Mouse (Mus musculus) ES-E14 (cell line): ENCODE measurements around the gene Ptprr. TPM values are rescaled to one million over a fixed set of nuclear protein-coding genes. Genes with fewer than 3 reads are reported as not detected.

Source experiments
- DNase-seq: peaks from one replicate; pipeline ENCODE4 v3.0.0-alpha.2; 2013; ENCODE audit warnings: low read depth, low spot score
- H3K27ac ChIP-seq: 2 replicates; pipeline ENCODE4 v1.5.1; 2012; ENCODE audit warnings: low read depth, mild to moderate bottlenecking, low read length, moderate library complexity, mixed read lengths; ENCODE audit not compliant: poor library complexity, insufficient read depth, severe bottlenecking
- H3K36me3 ChIP-seq: 2 replicates; pipeline ENCODE4 v1.6.1; 2012; ENCODE audit warnings: mild to moderate bottlenecking, low read length, moderate library complexity, mixed read lengths; ENCODE audit not compliant: control insufficient read depth, poor library complexity, insufficient read depth, severe bottlenecking
- H3K4me1 ChIP-seq, 2 experiments: fragments of 150-350 bp in 1 of 2; sonication (generic) in 1 of 2; 2 replicates each; pipeline ENCODE4 v1.6.1; 2012; ENCODE audit warnings: low read length in 2 of 2, mild to moderate bottlenecking in 1 of 2, mixed read lengths in 1 of 2; ENCODE audit not compliant: control insufficient read depth in 2 of 2, insufficient read depth in 2 of 2, poor library complexity in 1 of 2
- H3K4me3 ChIP-seq, 2 experiments: fragments of 150-350 bp in 1 of 2; sonication (generic) in 1 of 2; 2 replicates each; pipeline ENCODE4 v1.5.1; 2012; ENCODE audit warnings: low read length in 2 of 2, low read depth in 1 of 2, mild to moderate bottlenecking in 1 of 2, mixed read lengths in 1 of 2; ENCODE audit not compliant: insufficient read depth in 1 of 2, poor library complexity in 1 of 2, severe bottlenecking in 1 of 2
- H3K9ac ChIP-seq: 2 replicates; pipeline ENCODE4 v1.6.1; 2012; ENCODE audit warnings: low read depth, mild to moderate bottlenecking, low read length, mixed read lengths; ENCODE audit not compliant: poor library complexity, insufficient read depth, severe bottlenecking
- H3K9me3 ChIP-seq: fragments of 150-350 bp; sonication (generic); 2 replicates; pipeline ENCODE4 v1.6.1; 2012; ENCODE audit warnings: low read depth, mild to moderate bottlenecking, low read length; ENCODE audit not compliant: control insufficient read depth, insufficient read depth
- CHD2 ChIP-seq: IDR thresholded peaks from 2 replicates; pipeline ENCODE4 v1.6.1; 2014; ENCODE audit warnings: mild to moderate bottlenecking, low read depth, low read length, inconsistent platforms
- HCFC1 ChIP-seq: IDR thresholded peaks from 2 replicates; pipeline ENCODE4 v1.6.1; 2012; ENCODE audit warnings: low read length, inconsistent platforms, borderline replicate concordance; ENCODE audit not compliant: insufficient read depth
- MAFK ChIP-seq: IDR thresholded peaks from 2 replicates; pipeline ENCODE4 v1.6.1; 2014; ENCODE audit warnings: mild to moderate bottlenecking, low read depth, low read length, inconsistent platforms; ENCODE audit not compliant: insufficient read depth
- ZC3H11A ChIP-seq: IDR thresholded peaks from 2 replicates; pipeline ENCODE4 v1.6.1; 2012; ENCODE audit warnings: low read depth, mild to moderate bottlenecking, inconsistent platforms, low read length, borderline replicate concordance
- ZNF384 ChIP-seq: IDR thresholded peaks from 2 replicates; pipeline ENCODE4 v1.6.1; 2012; ENCODE audit warnings: low read depth, low read length, inconsistent platforms
- in situ Hi-C, 2 experiments: fragments of 600-800 bp; cut with MboI; formaldehyde crosslinking; loops; one replicate each; pipeline ENCODE4 v1.15.1; 2025; ENCODE audit warnings: low sequenced_read_pairs in 2 of 2, inconsistent platforms in 1 of 2; ENCODE audit not compliant: unreplicated experiment in 2 of 2
- total RNA-seq: library from RNA; depleted of rRNA; stranded (reverse); fragments of 300-350 nt; gene quantifications from 2 replicates; pipeline ENCODE4 v1.2.3, GENCODE M21; 2012; rRNA removed

Gene Ptprr
- total RNA-seq: 0.11 and 0.13 TPM in 2 replicates

DNA sequence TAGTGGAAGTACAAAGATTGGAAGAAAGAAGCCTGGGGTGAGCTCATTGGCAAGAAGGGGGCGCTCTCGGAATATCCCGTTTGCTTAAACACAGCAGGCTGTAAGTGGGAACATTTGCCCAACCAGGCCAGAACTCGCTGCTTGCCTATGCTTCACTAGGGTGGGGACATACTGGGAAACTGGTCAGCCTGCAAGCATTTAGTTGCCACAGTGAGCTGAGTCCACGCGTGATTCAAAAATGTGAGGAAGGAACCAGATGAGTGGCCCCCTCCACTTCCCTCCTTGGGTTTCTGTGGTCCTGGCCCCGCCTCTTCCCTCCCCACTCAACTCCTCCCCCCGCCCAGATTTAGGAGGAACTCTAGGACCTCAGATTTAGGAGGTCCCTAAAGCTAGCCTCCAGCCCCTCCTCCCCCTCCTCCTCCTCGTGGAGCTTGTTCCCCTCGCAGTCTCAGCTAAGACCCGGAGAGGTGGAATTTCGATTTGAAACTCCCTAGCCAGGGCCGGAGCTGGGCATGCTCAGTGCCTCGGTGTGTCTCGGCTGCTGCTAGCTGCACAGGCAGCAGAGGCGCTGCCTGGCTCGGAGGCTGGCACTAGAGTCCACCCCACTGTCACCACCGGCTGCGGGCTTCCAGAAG is at the start of gene Ptprr:
Gene Ptprr, plus strand, starts transcription at position 369 of the 635 bp plus-strand sequence.
- peak within 1 kb of the TSS; percentile 84; the same call in 1 of the 2 replicates for H3K9ac ChIP-seq
- H3K9me3 ChIP-seq: no peaks in the 10 kb centered on the region
- TF ChIP-seq CHD2: no peak
- no peak for TF ChIP-seq ZNF384
- TF ChIP-seq MAFK: no peak
- no peak for TF ChIP-seq HCFC1
- TF ChIP-seq ZC3H11A: no peak
- DNase-seq: peak; percentile 78
- H3K4me3 ChIP-seq: peak within 1 kb of the TSS; percentile 52 to 70
- no peaks in the 10 kb centered on the region for H3K36me3 ChIP-seq
- no peaks in the 10 kb centered on the region for H3K4me1 ChIP-seq
- in situ Hi-C loops: no loop called here
- H3K27ac ChIP-seq: no peak within 1 kb of the TSS

DNA sequence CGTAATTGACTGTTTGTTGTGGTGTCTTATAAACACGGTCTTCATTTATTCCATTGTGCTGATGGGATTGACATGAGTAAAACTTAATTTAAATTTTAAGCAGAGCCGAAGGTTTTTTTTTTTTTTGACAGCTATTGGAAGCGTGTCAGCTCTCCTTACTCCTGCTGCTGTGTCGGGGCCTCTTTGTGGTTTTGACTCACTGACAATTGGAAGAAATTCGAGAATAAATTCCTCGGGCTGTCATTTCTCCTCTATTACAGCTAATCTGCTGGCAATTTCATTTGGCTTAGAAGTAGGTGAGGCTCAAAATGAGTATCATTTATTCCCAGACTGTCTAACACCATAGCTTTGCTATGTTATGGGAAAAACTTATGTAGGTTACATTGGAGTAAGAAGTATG is 41.7 kb upstream of the Ptprr start:
- no peaks in the 10 kb centered on the region for H3K9me3 ChIP-seq
- H3K27ac ChIP-seq: no peak overlapping the region
- no peak for DNase-seq
- no peak overlapping the region for H3K4me3 ChIP-seq
- H3K4me1 ChIP-seq: no peaks in the 10 kb centered on the region
- TF ChIP-seq MAFK (no peak), HCFC1 (no peak), ZNF384 (no peak), CHD2 (no peak), ZC3H11A (no peak)
- no peak overlapping the region for H3K9ac ChIP-seq
- in situ Hi-C loops: no loop called here
- no peaks in the 10 kb centered on the region for H3K36me3 ChIP-seq

DNA sequence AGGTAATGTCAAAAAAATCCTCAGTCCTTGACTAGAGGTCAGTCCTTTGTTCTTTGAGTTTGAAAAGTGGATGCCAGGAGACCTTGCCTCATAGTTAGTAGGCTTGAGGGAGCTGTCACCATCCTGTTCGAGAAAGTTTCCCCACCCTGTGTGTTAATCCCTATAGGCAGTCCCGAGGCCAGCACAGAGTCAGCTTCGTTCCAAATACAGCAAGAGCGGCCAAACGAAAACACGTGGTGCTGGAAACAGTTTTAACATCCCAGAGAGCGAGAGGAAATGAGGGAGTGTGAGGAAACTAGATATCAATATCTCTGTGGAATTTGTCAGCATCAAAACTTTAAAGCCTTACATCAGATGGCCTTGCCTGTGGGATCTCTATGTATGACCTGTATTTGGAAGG is 39.0 kb upstream of the Ptprr start:
- in situ Hi-C loops: no loop called here
- Histone ChIP-seq H3K36me3 (no peaks in the 10 kb centered on the region), H3K9ac (no peak overlapping the region), H3K4me3 (no peak overlapping the region), H3K4me1 (no peaks in the 10 kb centered on the region), H3K9me3 (no peaks in the 10 kb centered on the region), H3K27ac (no peak overlapping the region)
- no peak for TF ChIP-seq CHD2
- no peak for TF ChIP-seq ZC3H11A
- TF ChIP-seq ZNF384: no peak
- no peak for TF ChIP-seq HCFC1
- TF ChIP-seq MAFK: no peak
- DNase-seq: no peak

DNA sequence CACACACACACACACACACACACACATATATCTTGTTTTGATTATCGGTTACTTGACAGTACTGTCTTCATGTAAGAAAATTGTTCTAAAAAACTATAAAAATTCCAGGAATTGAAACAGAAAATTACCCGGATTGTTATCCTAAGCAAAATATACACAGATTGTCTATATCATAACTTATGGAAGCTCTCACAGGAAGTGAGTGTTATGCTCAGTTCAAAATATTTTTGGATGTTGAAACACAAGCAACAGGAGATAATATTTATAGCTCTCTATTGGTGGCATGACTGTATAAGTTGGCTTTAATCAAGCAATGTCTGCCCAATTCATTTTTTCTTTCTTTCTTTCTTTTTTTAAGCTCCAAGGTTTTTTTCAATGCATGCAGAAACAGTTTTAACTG is 38.0 kb upstream of the Ptprr start:
- no peak overlapping the region for H3K4me3 ChIP-seq
- no peaks in the 10 kb centered on the region for H3K9me3 ChIP-seq
- H3K9ac ChIP-seq: no peak overlapping the region
- no peaks in the 10 kb centered on the region for H3K4me1 ChIP-seq
- in situ Hi-C loops: no loop called here
- no peak overlapping the region for H3K27ac ChIP-seq
- TF ChIP-seq ZNF384 (no peak), ZC3H11A (no peak), MAFK (no peak), HCFC1 (no peak), CHD2 (no peak)
- no peak for DNase-seq
- no peaks in the 10 kb centered on the region for H3K36me3 ChIP-seq

DNA sequence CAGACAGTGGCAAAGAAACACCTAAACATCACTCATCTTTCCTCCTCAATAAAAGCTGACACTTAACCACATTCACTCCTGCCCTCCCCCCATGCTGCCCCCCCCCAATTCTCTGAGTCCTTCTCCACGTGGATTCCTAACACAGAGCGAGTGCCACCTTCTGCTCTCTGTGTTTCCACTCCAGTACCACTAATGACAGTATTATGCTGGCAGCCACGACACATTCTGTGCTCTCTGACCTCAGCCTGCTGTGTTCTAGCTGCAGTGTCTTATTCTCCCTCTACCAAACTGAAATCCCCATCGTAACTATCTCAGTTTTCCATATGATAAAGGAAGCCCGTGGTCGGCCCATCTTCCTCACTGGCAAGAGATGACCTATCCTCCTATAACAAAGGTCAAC is 33.7 kb upstream of the Ptprr start:
- no peaks in the 10 kb centered on the region for H3K4me1 ChIP-seq
- H3K9ac ChIP-seq: no peak overlapping the region
- no peak overlapping the region for H3K4me3 ChIP-seq
- no peak overlapping the region for H3K27ac ChIP-seq
- TF ChIP-seq HCFC1: no peak
- TF ChIP-seq ZC3H11A: no peak
- no peak for TF ChIP-seq ZNF384
- no peak for TF ChIP-seq MAFK
- no peak for TF ChIP-seq CHD2
- no peaks in the 10 kb centered on the region for H3K36me3 ChIP-seq
- DNase-seq: no peak
- in situ Hi-C loops: no loop called here
- H3K9me3 ChIP-seq: no peaks in the 10 kb centered on the region
